Mouse (Mus musculus) intestine, embryonic 14.5 days (tissue): ENCODE results near the gene Bcl2l11. TPM values are rescaled to one million over a fixed set of nuclear protein-coding genes. Genes with fewer than 3 reads are reported as not detected.

Experiments used
- ATAC-seq: fragments of 200-750 bp; cut with Nextera tagmentation; replicated peaks from 2 replicates; pipeline ENCODE4 v1.8.0; 2017; ENCODE audit warnings: low read depth, moderate number of reproducible peaks, moderate TSS enrichment, moderate library complexity; ENCODE audit not compliant: low FRiP score, low TSS enrichment
- DNase-seq: peaks from one replicate; pipeline ENCODE4 v3.0.0-alpha.2; 2018; ENCODE audit warnings: low spot score
- H3K27ac ChIP-seq: fragments of 300-500 bp; sonication (generic); 2 replicates; pipeline ENCODE4 v1.5.1; 2014; ENCODE audit warnings: low read depth, mild to moderate bottlenecking, control low read depth
- H3K27me3 ChIP-seq: fragments of 300-500 bp; sonication (generic); replicated peaks from 2 replicates; pipeline ENCODE4 v1.6.1; 2014; ENCODE audit warnings: low read length, control low read depth; ENCODE audit not compliant: control insufficient read depth, insufficient read depth
- H3K36me3 ChIP-seq: fragments of 300-500 bp; sonication (generic); 2 replicates; pipeline ENCODE4 v1.6.1; 2014; ENCODE audit warnings: low read length, control low read depth; ENCODE audit not compliant: control insufficient read depth, insufficient read depth
- H3K4me1 ChIP-seq: fragments of 300-500 bp; sonication (generic); replicated peaks from 2 replicates; pipeline ENCODE4 v1.6.1; 2014; ENCODE audit warnings: low read length, control low read depth, mixed read lengths; ENCODE audit not compliant: control insufficient read depth, insufficient read depth
- H3K4me2 ChIP-seq: fragments of 300-500 bp; sonication (generic); 2 replicates; pipeline ENCODE4 v1.6.1; 2014; ENCODE audit warnings: low read length
- H3K4me3 ChIP-seq: fragments of 300-500 bp; sonication (generic); 2 replicates; pipeline ENCODE4 v1.5.1; 2014; ENCODE audit warnings: low read depth, low read length, control low read depth, mixed read lengths
- H3K9ac ChIP-seq: fragments of 300-500 bp; sonication (generic); 2 replicates; pipeline ENCODE4 v1.6.1; 2014; ENCODE audit warnings: mild to moderate bottlenecking, low read length
- H3K9me3 ChIP-seq: fragments of 300-500 bp; sonication (generic); 2 replicates; pipeline ENCODE4 v1.6.1; 2016; ENCODE audit warnings: low read length, control low read depth; ENCODE audit not compliant: control insufficient read depth
- WGBS: fragments of 180-500 bp; shearing (Covaris S2); extraction: QIAGEN DNeasy Blood & Tissue Kit; methylation state at CpG from one replicate; pipeline ENCODE4 v1.1.7; 2014; 5-methylcytosine and 5-hydroxymethylcytosine counted together
- polyA plus RNA-seq: library from polyadenylated mRNA; unstranded; fragments of >200 nt; fragmentation: Nextera tagmentation; extraction: Ambion mirVana; gene quantifications from 2 replicates; pipeline ENCODE4 v1.2.1, GENCODE M21; 2014

The Bcl2l11 gene
- polyA plus RNA-seq, 1 experiment from 2014 or later: 14.1 TPM

DNA sequence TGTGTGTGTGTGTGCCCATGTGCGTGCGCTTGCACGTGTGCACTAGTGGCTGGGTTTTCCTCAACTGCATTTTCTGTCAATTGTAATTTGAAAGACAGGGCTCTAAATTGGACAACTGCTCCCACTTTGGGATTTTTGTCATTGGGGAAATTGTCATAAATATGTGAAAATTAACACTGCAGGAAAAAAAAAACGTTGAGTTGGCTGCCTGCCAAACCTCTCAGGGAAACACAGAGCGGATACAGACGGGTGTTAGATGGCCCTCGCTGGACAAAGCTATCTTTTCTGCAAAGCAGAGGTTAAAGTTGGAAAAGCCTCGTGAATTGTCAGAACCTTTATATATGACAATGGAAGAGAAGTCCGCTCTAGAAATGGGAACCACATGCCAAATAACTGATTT is 84.5 kb downstream of the Bcl2l11 start:
- ATAC-seq (no peak), DNase-seq (no peak)
- 27% methylated on average over 9 of the region's 9 CpGs for WGBS
- no peaks in the 10 kb centered on the region for H3K9me3 ChIP-seq
- H3K9ac ChIP-seq: no peak overlapping the region
- no peak overlapping the region for H3K4me3 ChIP-seq
- H3K4me2 ChIP-seq: no peak overlapping the region
- H3K4me1 ChIP-seq: peaks cover 16% of the 10 kb centered on the region
- H3K27ac ChIP-seq: no peak overlapping the region; the same call in 1 of the 2 replicates
- H3K36me3 ChIP-seq: no peaks in the 10 kb centered on the region
- no peaks in the 10 kb centered on the region for H3K27me3 ChIP-seq

DNA sequence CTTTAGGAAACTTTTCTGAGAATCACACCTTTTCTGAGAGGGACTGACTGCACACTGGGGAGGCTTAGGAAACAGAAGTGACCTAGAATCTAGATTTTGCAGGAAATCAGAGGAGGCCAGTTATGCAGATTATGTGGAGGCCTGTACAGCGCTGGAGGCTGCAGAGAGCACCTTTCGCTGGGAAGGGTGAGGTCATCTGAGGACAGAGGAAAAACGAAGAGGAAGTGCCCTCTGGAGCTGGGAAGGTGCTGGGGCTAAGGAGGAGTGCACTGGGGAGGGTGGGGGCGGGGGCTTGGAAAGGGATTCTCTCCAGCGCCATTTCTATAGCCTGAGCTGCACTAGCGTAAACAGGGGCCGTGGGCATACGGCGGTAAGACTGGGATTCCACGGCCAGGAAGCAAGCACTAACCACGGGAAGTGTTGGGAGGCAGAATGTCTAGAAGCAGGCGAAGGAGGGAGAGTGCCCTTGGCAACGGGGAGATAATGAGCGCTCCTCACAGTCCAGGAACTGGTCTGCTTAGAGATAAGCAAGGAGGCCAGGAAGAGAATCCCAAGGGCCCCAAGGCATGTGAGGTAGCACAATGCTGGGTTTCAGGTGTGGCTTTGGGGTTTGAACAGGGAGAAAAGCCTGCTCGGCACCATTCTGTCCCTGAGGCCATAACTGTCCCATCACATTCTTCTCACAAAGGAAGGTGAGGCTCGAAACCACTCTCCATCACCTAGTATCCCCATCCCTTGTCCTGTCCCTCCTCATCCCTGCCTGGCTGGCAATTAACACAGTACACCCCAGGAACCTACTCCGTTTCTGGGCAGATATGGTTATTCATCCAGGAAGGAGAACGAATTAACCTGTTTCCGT is 85.4 kb downstream of the Bcl2l11 start:
- ATAC-seq (peak; percentile 66), DNase-seq (peak; percentile 71)

DNA sequence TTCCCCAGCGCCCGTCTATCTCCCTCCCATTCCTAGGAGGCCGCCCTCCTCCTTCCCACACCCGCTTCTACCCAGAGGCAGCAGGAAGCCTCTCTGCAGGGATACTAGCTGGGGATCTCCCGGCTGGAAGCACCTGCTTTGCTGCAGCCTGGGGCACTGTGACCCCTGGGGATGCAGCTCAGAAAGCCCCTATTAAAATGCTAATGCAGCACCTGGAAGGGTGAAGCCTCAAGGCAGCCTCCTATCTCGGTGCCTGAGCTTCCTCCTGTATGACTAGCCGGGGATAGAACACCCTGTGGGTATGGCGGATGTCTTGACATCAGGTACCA is 86.0 kb downstream of the Bcl2l11 start:
- Histone ChIP-seq H3K4me3 (no peak overlapping the region), H3K4me1 (peaks cover 16% of the 10 kb centered on the region), H3K9me3 (no peaks in the 10 kb centered on the region), H3K36me3 (no peaks in the 10 kb centered on the region), H3K27ac (peak overlapping the region; percentile 33; the same call in 1 of the 2 replicates), H3K9ac (no peak overlapping the region), H3K27me3 (no peaks in the 10 kb centered on the region), H3K4me2 (peak overlapping the region; percentile 34)
- 39% methylated on average over 8 of the region's 8 CpGs for WGBS
- ATAC-seq: no peak
- DNase-seq: no peak

More for the DNA sequence above, 85.4 kb downstream of the Bcl2l11 start:
- Histone ChIP-seq H3K4me2 (peak overlapping the region; percentile 34), H3K27ac (peak overlapping the region; percentile 33; the same call in 1 of the 2 replicates), H3K36me3 (no peaks in the 10 kb centered on the region), H3K4me1 (peaks cover 16% of the 10 kb centered on the region), H3K27me3 (no peaks in the 10 kb centered on the region), H3K4me3 (no peak overlapping the region), H3K9ac (0 out of 2 replicates have a peak overlapping the region, but pooled peaks have one; percentile 3), H3K9me3 (no peaks in the 10 kb centered on the region)
- 15% methylated on average over 19 of the region's 19 CpGs for WGBS
